Mouse (Mus musculus): ENCODE measurements around the gene Aebp1. TPM values are rescaled to one million over a fixed set of nuclear protein-coding genes. Genes with fewer than 3 reads are reported as not detected.

The Aebp1 gene
- total RNA-seq, 4 experiments from 2014 or later = 50.7 to 96.4 (median 75.2) TPM

Other genes starting within 250 kb of the Aebp1 start
- 100 to 1,000 TPM in 3 of 4 experiments, 10 to 100 TPM in 1; 98.9 to 119 (median 108) TPM for gene Mrps24, start 146.3 kb upstream of the Aebp1 start, total RNA-seq (2022)
- 10 to 100 TPM; 46.2 to 52.2 (median 48.2) TPM for gene Urgcp, start 99.6 kb upstream of the Aebp1 start, total RNA-seq (2022)
- gene Dbnl, start 73.5 kb upstream of the Aebp1 start, total RNA-seq (2022) = 10 to 100 TPM; 10.3 to 13.1 (median 12.2) TPM
- 1,000 to 10,000 TPM; 2,240 to 2,793 (median 2,573) TPM for gene Pgam2, start 58.2 kb upstream of the Aebp1 start, total RNA-seq (2022)
- gene Polm, start 23.9 kb upstream of the Aebp1 start, total RNA-seq (2022) = 1 to 10 TPM; 1.6 to 2.5 (median 2.0) TPM
- 10 to 100 TPM; 44.6 to 47.3 (median 47.0) TPM for gene Pold2, start 16.3 kb downstream of the Aebp1 start, total RNA-seq (2022)
- not detected for gene Myl7, start 36.8 kb downstream of the Aebp1 start, total RNA-seq (2022)
- gene Gck, start 88.1 kb downstream of the Aebp1 start, total RNA-seq (2022) = 1 to 10 TPM; 1.5 to 5.7 (median 3.0) TPM
- gene Ykt6, start 93.7 kb downstream of the Aebp1 start, total RNA-seq (2022) = 10 to 100 TPM; 40.4 to 47.2 (median 42.3) TPM
- 100 to 1,000 TPM; 146 to 169 (median 160) TPM for gene Camk2b, start 204.4 kb downstream of the Aebp1 start, total RNA-seq (2022)